Mouse (Mus musculus) liver, embryonic 15.5 days (tissue): Measurements from ENCODE around the gene 4930402H24Rik. TPM values are rescaled to one million over a fixed set of nuclear protein-coding genes. Genes with fewer than 3 reads are reported as not detected.

Source experiments
- ATAC-seq: fragments of 200-750 bp; cut with Nextera tagmentation; 2 replicates; pipeline ENCODE4 v1.8.0; 2017; ENCODE audit warnings: moderate number of reproducible peaks, mild to moderate bottlenecking, moderate library complexity; ENCODE audit not compliant: insufficient read depth
- H3K27ac ChIP-seq: fragments of 300-500 bp; sonication (generic); replicated peaks from 2 replicates; pipeline ENCODE4 v1.5.1; 2015; ENCODE audit warnings: mild to moderate bottlenecking, inconsistent platforms
- H3K27me3 ChIP-seq: fragments of 300-500 bp; sonication (generic); 2 replicates; pipeline ENCODE4 v1.6.1; 2015; ENCODE audit warnings: mild to moderate bottlenecking, inconsistent platforms
- H3K36me3 ChIP-seq: fragments of 300-500 bp; sonication (generic); replicated peaks from 2 replicates; pipeline ENCODE4 v1.6.1; 2015; ENCODE audit warnings: moderate library complexity, mild to moderate bottlenecking, inconsistent platforms
- H3K4me1 ChIP-seq: fragments of 300-500 bp; sonication (generic); replicated peaks from 2 replicates; pipeline ENCODE4 v1.6.1; 2015; ENCODE audit warnings: inconsistent platforms
- H3K4me2 ChIP-seq: fragments of 300-500 bp; sonication (generic); 2 replicates; pipeline ENCODE4 v1.6.1; 2015; ENCODE audit warnings: moderate library complexity, mild to moderate bottlenecking, inconsistent platforms
- H3K4me3 ChIP-seq: fragments of 300-500 bp; sonication (generic); replicated peaks from 2 replicates; pipeline ENCODE4 v1.5.1; 2015; ENCODE audit warnings: mild to moderate bottlenecking, inconsistent platforms
- H3K9ac ChIP-seq: fragments of 300-500 bp; sonication (generic); 2 replicates; pipeline ENCODE4 v1.6.1; 2015; ENCODE audit warnings: moderate library complexity, mild to moderate bottlenecking, inconsistent platforms
- H3K9me3 ChIP-seq: fragments of 300-500 bp; sonication (generic); replicated peaks from 2 replicates; pipeline ENCODE4 v1.6.1; 2016; ENCODE audit warnings: inconsistent platforms
- WGBS: fragments of 180-500 bp; shearing (Covaris S2); methylation state at CpG from one replicate; pipeline ENCODE4 v1.1.7; 2015; ENCODE audit warnings: mixed read lengths; ENCODE audit not compliant: insufficient replicate concordance; 5-methylcytosine and 5-hydroxymethylcytosine counted together
- polyA plus RNA-seq: library from polyadenylated mRNA; unstranded; fragments of >200 nt; fragmentation: Nextera tagmentation; extraction: Ambion mirVana; gene quantifications from 2 replicates; pipeline ENCODE4 v1.2.1, GENCODE M21; 2015

Gene 4930402H24Rik
- polyA plus RNA-seq, 1 experiment from 2014 or later, result 9.8 TPM

GRCm38 (mm10) chr2:130914873-130915272 is 8.7 kb upstream of the 4930402H24Rik start:
- no peak overlapping the region for H3K9ac ChIP-seq
- no peaks in the 10 kb centered on the region for H3K36me3 ChIP-seq
- H3K4me3 ChIP-seq, result no peak overlapping the region
- H3K4me2 ChIP-seq, result no peak overlapping the region
- 85% methylated on average over 1 of the region's 1 CpGs for WGBS
- no peaks in the 10 kb centered on the region for H3K9me3 ChIP-seq
- no peaks in the 10 kb centered on the region for H3K4me1 ChIP-seq
- no peak for ATAC-seq
- no peak overlapping the region for H3K27ac ChIP-seq
- H3K27me3 ChIP-seq, result no peaks in the 10 kb centered on the region

- no peak overlapping the region for H3K4me3 ChIP-seq
- 52% methylated on average over 1 of the region's 1 CpGs for WGBS
- H3K36me3 ChIP-seq, result no peaks in the 10 kb centered on the region
- no peak overlapping the region for H3K4me2 ChIP-seq
- peaks cover 27% of the 10 kb centered on the region for H3K4me1 ChIP-seq
- no peaks in the 10 kb centered on the region for H3K27me3 ChIP-seq
- ATAC-seq, result no peak
- H3K9me3 ChIP-seq, result no peaks in the 10 kb centered on the region
- no peak overlapping the region for H3K27ac ChIP-seq
- H3K9ac ChIP-seq, result no peak overlapping the region
Measured at GRCm38 (mm10) chr2:130911691-130912090, 5.5 kb upstream of the 4930402H24Rik start.

- Histone ChIP-seq H3K4me3 (peak overlapping the region; percentile 96), H3K4me1 (peaks cover 40% of the 10 kb centered on the region), H3K27me3 (no peaks in the 10 kb centered on the region), H3K9ac (peak overlapping the region; percentile 94), H3K36me3 (no peaks in the 10 kb centered on the region), H3K4me2 (peak overlapping the region; percentile 91), H3K27ac (peak overlapping the region; percentile 82), H3K9me3 (no peaks in the 10 kb centered on the region)
- WGBS, result 0% methylated on average over 45 of the region's 58 CpGs
- peak; percentile 68 for ATAC-seq
Measured at GRCm38 (mm10) chr2:130906584-130907315, 544 bp upstream of the 4930402H24Rik start.

- Histone ChIP-seq H3K36me3 (no peaks in the 10 kb centered on the region), H3K4me2 (0 out of 2 replicates have a peak overlapping the region, but pooled peaks have one; percentile 16), H3K9ac (no peak overlapping the region), H3K27me3 (no peaks in the 10 kb centered on the region), H3K4me3 (no peak overlapping the region), H3K4me1 (peaks cover 21% of the 10 kb centered on the region; the same call in 1 of the 2 replicates), H3K9me3 (no peaks in the 10 kb centered on the region), H3K27ac (peak overlapping the region; percentile 72)
- 74% methylated on average over 2 of the region's 2 CpGs for WGBS
- peak; percentile 63 for ATAC-seq
Measured at GRCm38 (mm10) chr2:130898783-130899182, 7.4 kb downstream of the 4930402H24Rik start.

- Histone ChIP-seq H3K9ac (no peak overlapping the region), H3K9me3 (no peaks in the 10 kb centered on the region), H3K4me3 (no peak overlapping the region), H3K4me2 (peak overlapping the region; percentile 16; the same call in 1 of the 2 replicates), H3K4me1 (peaks cover 21% of the 10 kb centered on the region; the same call in 1 of the 2 replicates), H3K36me3 (no peaks in the 10 kb centered on the region), H3K27ac (peak overlapping the region; percentile 72), H3K27me3 (no peaks in the 10 kb centered on the region)
- 54% methylated on average over 2 of the region's 2 CpGs for WGBS
- ATAC-seq, result peak; percentile 76
Measured at GRCm38 (mm10) chr2:130897856-130898255, 8.3 kb downstream of the 4930402H24Rik start.

- H3K9me3 ChIP-seq, result no peaks in the 10 kb centered on the region
- no peak overlapping the region for H3K9ac ChIP-seq
- H3K4me2 ChIP-seq, result no peak overlapping the region
- no peaks in the 10 kb centered on the region for H3K36me3 ChIP-seq
- 81% methylated on average over 2 of the region's 2 CpGs for WGBS
- H3K4me1 ChIP-seq, result peaks cover 21% of the 10 kb centered on the region; the same call in 1 of the 2 replicates
- no peak overlapping the region for H3K4me3 ChIP-seq
- ATAC-seq, result no peak
- H3K27me3 ChIP-seq, result no peaks in the 10 kb centered on the region
- H3K27ac ChIP-seq, result peak overlapping the region; percentile 70
Measured at GRCm38 (mm10) chr2:130896944-130897343, 9.3 kb downstream of the 4930402H24Rik start.

GRCm38 (mm10) chr2:130887456-130887855 is 18.8 kb downstream of the 4930402H24Rik start:
- H3K4me1 ChIP-seq, result no peaks in the 10 kb centered on the region
- no peak overlapping the region for H3K4me3 ChIP-seq
- no peaks in the 10 kb centered on the region for H3K27me3 ChIP-seq
- no peak overlapping the region for H3K27ac ChIP-seq
- WGBS, result 23% methylated on average over 1 of the region's 1 CpGs
- 0 out of 2 replicates have a peak, but pooled peaks cover 2% of the 10 kb centered on the region for H3K36me3 ChIP-seq
- H3K9ac ChIP-seq, result no peak overlapping the region
- no peaks in the 10 kb centered on the region for H3K9me3 ChIP-seq
- no peak overlapping the region for H3K4me2 ChIP-seq
- ATAC-seq, result no peak

- no peak overlapping the region for H3K4me3 ChIP-seq
- no peak overlapping the region for H3K9ac ChIP-seq
- 0 out of 2 replicates have a peak, but pooled peaks cover 2% of the 10 kb centered on the region for H3K36me3 ChIP-seq
- no peak for ATAC-seq
- no peak overlapping the region for H3K27ac ChIP-seq
- H3K4me2 ChIP-seq, result no peak overlapping the region
- no peaks in the 10 kb centered on the region for H3K9me3 ChIP-seq
- H3K4me1 ChIP-seq, result no peaks in the 10 kb centered on the region
- no peaks in the 10 kb centered on the region for H3K27me3 ChIP-seq
Measured at GRCm38 (mm10) chr2:130886983-130887382, 19.2 kb downstream of the 4930402H24Rik start.

- Histone ChIP-seq H3K9me3 (no peaks in the 10 kb centered on the region), H3K27ac (no peak overlapping the region), H3K36me3 (no peaks in the 10 kb centered on the region), H3K4me1 (no peaks in the 10 kb centered on the region), H3K9ac (no peak overlapping the region), H3K4me2 (no peak overlapping the region), H3K27me3 (no peaks in the 10 kb centered on the region), H3K4me3 (no peak overlapping the region)
- 54% methylated on average over 3 of the region's 3 CpGs for WGBS
- no peak for ATAC-seq
Measured at GRCm38 (mm10) chr2:130877376-130877775, 28.8 kb downstream of the 4930402H24Rik start.

GRCm38 (mm10) chr2:130870916-130871315 is 35.3 kb downstream of the 4930402H24Rik start:
- no peaks in the 10 kb centered on the region for H3K27me3 ChIP-seq
- no peak for ATAC-seq
- no peak overlapping the region for H3K4me2 ChIP-seq

GRCm38 (mm10) chr2:130862091-130862490 is 44.1 kb downstream of the 4930402H24Rik start:
- no peaks in the 10 kb centered on the region for H3K27me3 ChIP-seq
- H3K4me1 ChIP-seq, result no peaks in the 10 kb centered on the region
- H3K4me3 ChIP-seq, result no peak overlapping the region
- no peak overlapping the region for H3K9ac ChIP-seq
- no peaks in the 10 kb centered on the region for H3K36me3 ChIP-seq
- no peak overlapping the region for H3K4me2 ChIP-seq
- H3K9me3 ChIP-seq, result no peaks in the 10 kb centered on the region
- ATAC-seq, result no peak
- no peak overlapping the region for H3K27ac ChIP-seq
- 55% methylated on average over 3 of the region's 3 CpGs for WGBS

More at GRCm38 (mm10) chr2:130870916-130871315, 35.3 kb downstream of the 4930402H24Rik start:
- Histone ChIP-seq H3K9ac (no peak overlapping the region), H3K27ac (no peak overlapping the region), H3K36me3 (no peaks in the 10 kb centered on the region), H3K4me3 (no peak overlapping the region), H3K4me1 (no peaks in the 10 kb centered on the region), H3K9me3 (no peaks in the 10 kb centered on the region)
- 68% methylated on average over 5 of the region's 5 CpGs for WGBS
